Comparison of ENCODE assay signal across 15 mouse cellular contexts in the genomic region with DNA sequence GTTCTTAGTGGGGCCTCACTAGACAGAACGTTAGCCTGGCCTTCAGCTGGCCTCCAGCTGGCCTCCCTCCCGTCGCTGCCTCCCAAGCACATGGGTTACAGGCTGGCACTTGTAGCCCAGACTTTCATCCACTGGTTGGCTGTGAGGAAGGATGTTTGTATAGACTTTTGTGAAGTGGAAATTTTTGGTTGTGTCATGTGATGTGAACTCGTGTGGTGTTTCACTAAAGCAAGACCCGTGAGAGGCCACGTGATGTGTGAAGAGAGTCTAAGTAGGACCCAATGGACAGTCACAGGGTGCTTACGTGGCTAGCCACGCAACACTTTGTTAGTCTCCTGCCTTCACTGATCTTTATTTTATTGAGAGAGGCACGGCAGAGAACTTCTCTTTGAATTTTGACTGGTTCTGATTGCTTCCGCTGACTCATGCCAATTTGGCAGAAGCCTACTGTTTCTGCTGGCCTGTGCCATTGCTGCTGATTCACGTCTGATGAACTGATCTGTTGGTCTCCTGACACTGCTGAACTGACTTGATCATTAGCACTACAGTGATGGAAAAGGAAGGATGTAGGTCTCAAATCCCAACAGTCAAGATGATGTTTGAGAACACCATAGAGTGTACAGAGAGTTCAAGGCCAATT. TPM values are rescaled to one million over a fixed set of nuclear protein-coding genes. Genes with fewer than 3 reads are reported as not detected.
DNase-seq lines count a peak whose midpoint lies in the region; ATAC-seq and TF ChIP-seq lines count a peak whose summit lies in the region.
"Had no signal": no experiment of that assay in that cellular context is flagged by ENCODE, and none has a peak within 500 bp of the region (broad histone marks: within the 10 kb centered on the region; RNA-seq: fewer than 3 reads in every experiment).

No protein-coding gene starts in this region.

- WGBS in midbrain, postnatal 0 days, result 79% methylated on average over 11 of the region's 11 CpGs

- H3K4me1 ChIP-seq in midbrain, postnatal 0 days (ENCODE audit: insufficient read depth, low read length), result no peaks in the 10 kb centered on the region
- H3K4me1 ChIP-seq: megakaryocyte, embryonic 14.5 days; stomach, embryonic 15.5 days had no signal

- H3K4me3 ChIP-seq in midbrain, postnatal 0 days (ENCODE audit: low read depth, low read length), result no peak overlapping the region
- H3K4me3 ChIP-seq: megakaryocyte, embryonic 14.5 days; stomach, embryonic 15.5 days had no signal

- no peak for TF ChIP-seq CTCF in midbrain, postnatal 0 days (IDR thresholded peaks at IDR 0.05)

- no peaks in the 10 kb centered on the region for H3K9me3 ChIP-seq in midbrain, postnatal 0 days (ENCODE audit: low read length)
- H3K9me3 ChIP-seq: megakaryocyte, embryonic 14.5 days; stomach, embryonic 15.5 days had no signal

- intact Hi-C loops in left cerebral cortex, postnatal 36 days (cut with DNase I), result loop anchor here (5.0 kb wide), 1 partner anchor 73 kb away; no protein-coding TSS in a partner anchor

- no peak overlapping the region for H3K27ac ChIP-seq in midbrain, postnatal 0 days (ENCODE audit: low read depth, low read length)
- H3K27ac ChIP-seq: stomach, embryonic 15.5 days had no signal

- no peak overlapping the region for H3K4me2 ChIP-seq in midbrain, postnatal 0 days (ENCODE audit: low read depth, low read length, poor library complexity, severe bottlenecking)
- H3K4me2 ChIP-seq: stomach, embryonic 15.5 days had no signal

- H3K36me3 ChIP-seq in midbrain, postnatal 0 days (ENCODE audit: insufficient read depth, low read length), result no peaks in the 10 kb centered on the region
- H3K36me3 ChIP-seq: stomach, embryonic 15.5 days had no signal

- DNase-seq in 416B (ENCODE audit: low read depth), result peak; percentile 63
- peak; percentile 90 for DNase-seq in Muller cell, postnatal 12 days (ENCODE audit: inconsistent ontology term)
- peak; percentile 80 for DNase-seq in lung, postnatal 25 days (ENCODE audit: low spot score)
- no peak for DNase-seq in midbrain, postnatal 0 days (ENCODE audit: low spot score)
- DNase-seq in left cerebral cortex, postnatal 36 days (ENCODE audit: low spot score in 2 of 2), result no peak
- no peak for DNase-seq in spleen, adult 12 weeks (ENCODE audit: low spot score)
- DNase-seq: heart, adult 18-20 months; kidney, postnatal 10 days; thymus, postnatal 25 days had no signal

- no peak overlapping the region for H3K9ac ChIP-seq in midbrain, postnatal 0 days (replicated peaks; ENCODE audit: low read length, poor library complexity, severe bottlenecking)
- H3K9ac ChIP-seq: stomach, embryonic 15.5 days had no signal

- no peaks in the 10 kb centered on the region for H3K27me3 ChIP-seq in midbrain, postnatal 0 days (ENCODE audit: insufficient read depth, low read length)
- H3K27me3 ChIP-seq: stomach, embryonic 15.5 days had no signal

- ATAC-seq in common myeloid progenitor, adult 5-6 weeks (replicated peaks; ENCODE audit: low read depth, poor library complexity, severe bottlenecking), result peak; percentile 45; the same call in 1 of the 2 replicates
- ATAC-seq in midbrain, postnatal 0 days (ENCODE audit: low FRiP score), result no peak
- ATAC-seq: activated CD4-positive, CD25-positive, alpha-beta regulatory T cell, adult 4 months; inflammation-experienced regulatory T-cells, adult 6 months had no signal

RNA-seq across cellular contexts. Expression of a gene that starts 36.5 kb away (rescaled TPM):
- 0.10 and 0.37 TPM in 2 replicates for total RNA-seq in common myeloid progenitor, adult 5-6 weeks (2017)
- total RNA-seq in midbrain, postnatal 0 days (2014; rRNA removed), result 0.85 and 0.99 TPM in 2 replicates
- 0.31 and 0.49 TPM in 2 replicates for polyA plus RNA-seq in midbrain, postnatal 0 days (2015; fragmentation: Nextera tagmentation; extraction: Ambion mirVana)
- under 1 TPM; 0.37 to 0.39 TPM for total RNA-seq in left cerebral cortex, postnatal 36 days (2021)
- total RNA-seq: heart, adult 18-20 months; heart, postnatal 25 days had no signal

Comparison
In these comparisons a context has a peak if more than half of its experiments do, and no peak if none do; other contexts are left out.
1. DNase-seq: peak in 416B (single experiment), Muller cell, postnatal 12 days (single experiment) and lung, postnatal 25 days (single experiment); none in midbrain, postnatal 0 days (single experiment), left cerebral cortex, postnatal 36 days (0 of 2) and spleen, adult 12 weeks (single experiment).